Mouse (Mus musculus) forebrain, embryonic 14.5 days (tissue): Measurements from ENCODE around the gene Slc22a18. TPM values are rescaled to one million over a fixed set of nuclear protein-coding genes. Genes with fewer than 3 reads are reported as not detected.
"Not testable (repeated sequence)": the region's sequence is repeated elsewhere in the genome, so short reads cannot be mapped to it uniquely, and the experiment has no call there.

ENCODE experiments used
- ATAC-seq: fragments of 200-750 bp; cut with Nextera tagmentation; 2 replicates; pipeline ENCODE4 v1.8.0; 2017; ENCODE audit warnings: mild to moderate bottlenecking, moderate library complexity
- DNase-seq: peaks from one replicate; pipeline ENCODE4 v3.0.0-alpha.2; 2015; ENCODE audit warnings: low spot score
- H3K27ac ChIP-seq: fragments of 300-500 bp; sonication (generic); 2 replicates; pipeline ENCODE4 v1.5.1; 2014; ENCODE audit warnings: low read depth, mild to moderate bottlenecking, control low read depth, low read length, moderate library complexity
- H3K27me3 ChIP-seq: fragments of 300-500 bp; sonication (generic); replicated peaks from 2 replicates; pipeline ENCODE4 v1.6.1; 2014; ENCODE audit warnings: low read length, control low read depth, mixed read lengths; ENCODE audit not compliant: control insufficient read depth, insufficient read depth
- H3K36me3 ChIP-seq: fragments of 300-500 bp; sonication (generic); 2 replicates; pipeline ENCODE4 v1.6.1; 2014; ENCODE audit warnings: low read length, control low read depth; ENCODE audit not compliant: control insufficient read depth, insufficient read depth
- H3K4me1 ChIP-seq: fragments of 300-500 bp; sonication (generic); 2 replicates; pipeline ENCODE4 v1.6.1; 2014; ENCODE audit warnings: antibody characterized with exemption, low read length, control low read depth; ENCODE audit not compliant: control insufficient read depth, insufficient read depth
- H3K4me2 ChIP-seq: fragments of 300-500 bp; sonication (generic); 2 replicates; pipeline ENCODE4 v1.6.1; 2014; ENCODE audit warnings: mild to moderate bottlenecking, control low read depth, low read length
- H3K4me3 ChIP-seq: fragments of 300-500 bp; sonication (generic); 2 replicates; pipeline ENCODE4 v1.5.1; 2014; ENCODE audit warnings: low read depth, low read length, control low read depth
- H3K9ac ChIP-seq: fragments of 300-500 bp; sonication (generic); 2 replicates; pipeline ENCODE4 v1.6.1; 2014; ENCODE audit warnings: mild to moderate bottlenecking, low read length, control low read depth, moderate library complexity
- H3K9me3 ChIP-seq: fragments of 300-500 bp; sonication (generic); replicated peaks from 2 replicates; pipeline ENCODE4 v1.6.1; 2016; ENCODE audit warnings: low read length, control low read depth, mixed read lengths; ENCODE audit not compliant: control insufficient read depth
- WGBS: fragments of 180-500 bp; shearing (Covaris S2); extraction: QIAGEN DNeasy Blood & Tissue Kit; methylation state at CpG from one replicate; pipeline ENCODE4 v1.1.7; 2014; 5-methylcytosine and 5-hydroxymethylcytosine counted together
- polyA plus RNA-seq: library from polyadenylated mRNA; unstranded; fragments of >200 nt; fragmentation: Nextera tagmentation; extraction: Ambion mirVana; gene quantifications from 2 replicates; pipeline ENCODE4 v1.2.1, GENCODE M21; 2014

The Slc22a18 gene
- polyA plus RNA-seq, 1 experiment from 2014 or later = 0.66 TPM

GRCm38 (mm10) chr7:143533284-143533683 lies 59.7 kb downstream of the Slc22a18 start:
- DNase-seq (no peak), ATAC-seq (no peak)
- no peaks in the 10 kb centered on the region for H3K27me3 ChIP-seq
- H3K4me2 ChIP-seq = no peak overlapping the region
- H3K4me1 ChIP-seq = no peaks in the 10 kb centered on the region
- H3K4me3 ChIP-seq = no peak overlapping the region
- H3K9me3 ChIP-seq = no peaks in the 10 kb centered on the region
- no peak overlapping the region for H3K27ac ChIP-seq
- 85% methylated on average over 2 of the region's 2 CpGs for WGBS
- no peak overlapping the region for H3K9ac ChIP-seq
- H3K36me3 ChIP-seq = peaks cover 94% of the 10 kb centered on the region

- Histone ChIP-seq H3K4me1 (no peaks in the 10 kb centered on the region), H3K4me2 (no peak overlapping the region), H3K36me3 (peaks cover 79% of the 10 kb centered on the region), H3K9me3 (no peaks in the 10 kb centered on the region), H3K27me3 (no peaks in the 10 kb centered on the region), H3K4me3 (no peak overlapping the region), H3K9ac (no peak overlapping the region), H3K27ac (no peak overlapping the region)
- 95% methylated on average over 3 of the region's 3 CpGs for WGBS
- ATAC-seq (no peak), DNase-seq (no peak)
These were observed 62.7 kb downstream of the Slc22a18 start for GRCm38 (mm10) chr7:143536251-143536650.

- H3K4me2 ChIP-seq, DNase-seq, H3K9ac ChIP-seq, H3K4me1 ChIP-seq, H3K27ac ChIP-seq, H3K27me3 ChIP-seq, H3K9me3 ChIP-seq, ATAC-seq, H3K4me3 ChIP-seq: not testable (repeated sequence)
- 93% methylated on average over 6 of the region's 6 CpGs for WGBS
- peaks cover 61% of the 10 kb centered on the region for H3K36me3 ChIP-seq
These were observed 64.7 kb downstream of the Slc22a18 start for GRCm38 (mm10) chr7:143538229-143538628.

GRCm38 (mm10) chr7:143538671-143539070 lies 65.1 kb downstream of the Slc22a18 start:
- Histone ChIP-seq H3K4me2 (no peak overlapping the region), H3K27ac (no peak overlapping the region), H3K4me1 (no peaks in the 10 kb centered on the region), H3K4me3 (no peak overlapping the region), H3K27me3 (no peaks in the 10 kb centered on the region), H3K36me3 (peaks cover 56% of the 10 kb centered on the region), H3K9me3 (no peaks in the 10 kb centered on the region), H3K9ac (no peak overlapping the region)
- ATAC-seq (no peak), DNase-seq (no peak)
- 90% methylated on average over 1 of the region's 1 CpGs for WGBS

GRCm38 (mm10) chr7:143544368-143544767 lies 70.8 kb downstream of the Slc22a18 start:
- no peaks in the 10 kb centered on the region for H3K27me3 ChIP-seq
- DNase-seq = peak; percentile 24
- H3K27ac ChIP-seq = no peak overlapping the region
- H3K4me3 ChIP-seq = no peak overlapping the region
- H3K9ac ChIP-seq = no peak overlapping the region
- peaks cover 11% of the 10 kb centered on the region for H3K4me1 ChIP-seq
- no peak overlapping the region for H3K4me2 ChIP-seq
- H3K9me3 ChIP-seq = no peaks in the 10 kb centered on the region
- WGBS = 92% methylated on average over 2 of the region's 2 CpGs
- ATAC-seq = no peak
- H3K36me3 ChIP-seq = peaks cover 8% of the 10 kb centered on the region

- Histone ChIP-seq H3K4me2 (peak overlapping the region; percentile 21; the same call in 1 of the 2 replicates), H3K9me3 (no peaks in the 10 kb centered on the region), H3K36me3 (no peaks in the 10 kb centered on the region; the same call in 1 of the 2 replicates), H3K27ac (no peak overlapping the region), H3K9ac (no peak overlapping the region), H3K4me3 (no peak overlapping the region), H3K4me1 (peaks cover 17% of the 10 kb centered on the region), H3K27me3 (no peaks in the 10 kb centered on the region)
- WGBS = 66% methylated on average over 2 of the region's 2 CpGs
- no peak for DNase-seq
- no peak for ATAC-seq
These were observed 73.0 kb downstream of the Slc22a18 start for GRCm38 (mm10) chr7:143546554-143546953.

GRCm38 (mm10) chr7:143548231-143548961 lies 74.9 kb downstream of the Slc22a18 start:
- Histone ChIP-seq H3K9me3 (no peaks in the 10 kb centered on the region), H3K36me3 (no peaks in the 10 kb centered on the region; the same call in 1 of the 2 replicates), H3K27ac (peak overlapping the region; percentile 92), H3K4me2 (peak overlapping the region; percentile 86), H3K4me1 (peaks cover 17% of the 10 kb centered on the region), H3K9ac (peak overlapping the region; percentile 92), H3K4me3 (peak overlapping the region; percentile 94), H3K27me3 (no peaks in the 10 kb centered on the region)
- ATAC-seq (peak; percentile 73), DNase-seq (peak; percentile 55)
- WGBS = under 1% methylated on average over 47 of the region's 63 CpGs

Other genes with a start within 250 kb of the Slc22a18 start
- 229 and 231 TPM in 2 replicates for gene Cdkn1c, start 12.7 kb upstream of the Slc22a18 start, polyA plus RNA-seq
- gene Phlda2, start 29.4 kb downstream of the Slc22a18 start, polyA plus RNA-seq = 0.32 TPM in 1 of 2 replicates, not detected in the other
- gene Nap1l4, start 75.4 kb downstream of the Slc22a18 start, polyA plus RNA-seq = 179 and 180 TPM in 2 replicates
- gene Cars, start 126.4 kb downstream of the Slc22a18 start, polyA plus RNA-seq = 51.5 and 59.2 TPM in 2 replicates
- gene Tnfrsf26, start 155.0 kb downstream of the Slc22a18 start, polyA plus RNA-seq = 0.10 TPM in 1 of 2 replicates, not detected in the other
- 2.5 and 3.2 TPM in 2 replicates for gene Tnfrsf22, start 175.9 kb downstream of the Slc22a18 start, polyA plus RNA-seq
- 0.24 and 0.56 TPM in 2 replicates for gene Tnfrsf23, start 212.1 kb downstream of the Slc22a18 start, polyA plus RNA-seq